Mouse (Mus musculus) small intestine, adult 2 months (tissue): ENCODE results near the gene Adamtsl3. TPM values are rescaled to one million over a fixed set of nuclear protein-coding genes. Genes with fewer than 3 reads are reported as not detected.

Experiments used
- H3K27ac ChIP-seq: fragments of 200-500 bp; 2 replicates; pipeline ENCODE4 v1.5.1; 2012; ENCODE audit warnings: low read depth, low read length, control low read depth, inconsistent platforms; ENCODE audit not compliant: insufficient read depth
- H3K27me3 ChIP-seq: fragments of 200-500 bp; 2 replicates; pipeline ENCODE4 v1.6.1; 2012; ENCODE audit warnings: mild to moderate bottlenecking, moderate library complexity, low read length, inconsistent platforms; ENCODE audit not compliant: control insufficient read depth, insufficient read depth
- H3K36me3 ChIP-seq: fragments of 200-500 bp; 2 replicates; pipeline ENCODE4 v1.6.1; 2012; ENCODE audit warnings: mild to moderate bottlenecking, low read length, control low read depth, inconsistent platforms; ENCODE audit not compliant: control insufficient read depth, insufficient read depth
- H3K4me1 ChIP-seq: fragments of 200-500 bp; 2 replicates; pipeline ENCODE4 v1.6.1; 2012; ENCODE audit warnings: low read length, inconsistent platforms, mixed read lengths; ENCODE audit not compliant: control insufficient read depth, insufficient read depth, insufficient read length
- H3K4me3 ChIP-seq: fragments of 200-500 bp; 2 replicates; pipeline ENCODE4 v1.5.1; 2012; ENCODE audit warnings: low read depth, mild to moderate bottlenecking, control low read depth, inconsistent platforms, low read length, moderate library complexity
- CTCF ChIP-seq: fragments of 200-500 bp; IDR thresholded peaks from 2 replicates; pipeline ENCODE4 v1.5.1; 2012; ENCODE audit warnings: low read depth, mild to moderate bottlenecking, control low read depth, inconsistent platforms, low read length, moderate library complexity, mixed read lengths; ENCODE audit not compliant: insufficient replicate concordance, insufficient read length; ENCODE audit errors: extremely low read depth
- POLR2A ChIP-seq: fragments of 200-500 bp; IDR thresholded peaks from 2 replicates; pipeline ENCODE4 v1.6.1; 2012; ENCODE audit warnings: low read depth, mild to moderate bottlenecking, control low read depth, inconsistent platforms, low read length, moderate library complexity
- WGBS: fragments of 180-500 bp; shearing (Covaris S2); methylation state at CpG from one replicate; pipeline ENCODE4 v1.1.7; 2018; 5-methylcytosine and 5-hydroxymethylcytosine counted together
- polyA plus RNA-seq: library from polyadenylated mRNA; depleted of rRNA; stranded (reverse); fragments of >200 nt; gene quantifications from 2 replicates; pipeline ENCODE4 v1.2.3, GENCODE M21; 2012; rRNA removed

Gene Adamtsl3
- polyA plus RNA-seq, 1 experiment = 1.2 TPM

DNA sequence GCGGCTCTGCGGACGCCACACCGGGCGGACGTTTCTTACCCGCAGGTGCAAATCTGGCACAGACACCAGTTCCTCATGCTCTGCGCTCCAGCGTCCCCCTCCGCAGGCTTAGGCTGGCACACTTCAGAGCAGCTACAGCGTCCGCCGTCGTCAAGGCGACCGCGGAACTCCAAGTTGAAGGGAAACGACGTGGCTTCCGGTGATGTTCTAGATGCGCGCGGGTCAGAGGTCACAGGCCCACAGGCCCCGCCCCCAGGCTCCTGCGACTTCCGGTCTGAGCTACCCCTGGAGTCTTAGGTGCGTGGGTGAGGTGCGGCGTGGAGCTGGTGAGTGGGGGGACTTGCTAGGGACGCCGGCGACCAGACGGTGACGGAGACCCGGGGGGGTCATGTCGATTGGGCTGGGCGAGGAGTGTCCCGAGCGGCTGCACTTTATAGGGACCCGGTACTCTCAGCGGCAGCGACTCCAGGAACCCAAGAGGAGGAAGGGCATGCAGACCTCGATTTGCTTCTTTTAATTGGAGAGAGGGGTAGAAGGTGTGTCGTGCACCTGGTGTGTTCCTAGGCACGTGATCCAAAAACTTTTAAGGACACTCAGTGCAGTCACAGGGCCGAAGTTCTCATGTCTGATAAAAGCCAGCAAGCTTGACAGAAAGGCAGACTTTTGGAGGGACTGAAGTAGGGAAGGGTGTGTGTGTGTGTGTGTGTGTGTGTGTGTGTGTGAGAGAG lies 313.0 kb downstream of the Adamtsl3 start, which contains the start of the genes Saxo2 and Efl1:
TSS of gene Saxo2 (minus strand) at position 176 of the 728 bp plus-strand sequence.
TSS of gene Efl1 (plus strand) at position 262 of the 728 bp plus-strand sequence.
- peak; percentile 50 for TF ChIP-seq POLR2A
- no peak for TF ChIP-seq CTCF
- H3K27me3 ChIP-seq = no peaks in the 10 kb centered on the region
- H3K27ac ChIP-seq = peak within 1 kb of the TSS; percentile 90
- H3K4me3 ChIP-seq = peak within 1 kb of the TSS; percentile 96
- WGBS = under 1% methylated on average over 46 of the region's 46 CpGs
- peaks cover 1% of the 10 kb centered on the region; the same call in 1 of the 2 replicates for H3K4me1 ChIP-seq
- peaks cover 9% of the 10 kb centered on the region for H3K36me3 ChIP-seq

DNA sequence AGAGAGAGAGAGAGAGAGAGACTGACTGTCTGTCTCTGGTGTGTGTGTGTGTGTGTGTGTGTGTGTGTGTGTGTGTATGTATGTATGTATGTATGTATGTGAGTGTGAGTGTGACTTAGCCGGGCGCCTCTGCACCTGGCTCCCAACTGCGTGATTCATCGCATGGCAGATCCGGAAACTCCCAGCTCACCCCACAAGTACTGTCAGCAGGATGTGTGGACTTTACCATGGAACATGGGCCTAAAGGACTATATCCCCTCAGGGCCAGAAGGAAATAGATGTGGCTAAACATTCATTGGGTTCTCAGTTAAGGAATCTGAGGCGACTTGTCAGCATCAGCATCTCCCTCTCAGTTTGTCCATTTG lies 313.6 kb downstream of the Adamtsl3 start:
- peak overlapping the region; percentile 90 for H3K27ac ChIP-seq
- H3K27me3 ChIP-seq = no peaks in the 10 kb centered on the region
- 9% methylated on average over 6 of the region's 6 CpGs for WGBS
- peaks cover 1% of the 10 kb centered on the region; the same call in 1 of the 2 replicates for H3K4me1 ChIP-seq
- H3K4me3 ChIP-seq = peak overlapping the region; percentile 96
- TF ChIP-seq POLR2A = no peak
- no peak for TF ChIP-seq CTCF
- peaks cover 9% of the 10 kb centered on the region for H3K36me3 ChIP-seq

Other genes with a start within 250 kb of the Adamtsl3 start
- gene Sh3gl3, start 161.9 kb upstream of the Adamtsl3 start, polyA plus RNA-seq = 0.15 and 0.30 TPM in 2 replicates